Mouse (Mus musculus): ENCODE results near the gene Tenm4. TPM values are rescaled to one million over a fixed set of nuclear protein-coding genes. Genes with fewer than 3 reads are reported as not detected.

The Tenm4 gene
- polyA plus RNA-seq, 1 experiment from 2014 or later: 5.4 TPM

DNA sequence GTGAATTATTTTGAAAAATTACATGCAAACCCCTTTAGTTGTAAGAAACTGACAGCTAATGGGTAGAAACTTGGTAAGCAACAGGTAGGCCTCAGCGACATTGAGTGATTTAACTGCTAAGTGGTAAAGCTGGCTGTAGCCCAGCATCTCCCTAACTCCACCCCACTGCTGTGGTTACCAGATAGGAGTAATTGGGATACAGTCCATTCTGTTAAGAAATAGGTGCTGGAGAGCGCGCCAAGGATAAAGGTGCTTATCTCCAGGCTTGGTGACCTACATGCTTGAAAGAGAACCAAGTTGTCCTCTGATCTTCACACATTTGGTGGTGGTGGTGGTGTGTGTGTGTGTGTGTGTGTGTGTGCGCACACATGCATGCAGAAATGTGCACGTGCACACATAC lies 788.1 kb downstream of the Tenm4 start:
- no peak for TF ChIP-seq CTCF (IDR thresholded peaks at IDR 0.05)
- CTCF ChIA-PET: interaction anchor here (1.7 kb wide), 1 partner anchor 90 kb away, joined by 3 read pairs; no protein-coding TSS in a partner anchor
- DNase-seq (ENCODE audit: low read depth, low spot score) (no peak), ATAC-seq (no peak)
- POLR2A ChIA-PET: no interaction called here
- no peaks in the 10 kb centered on the region for H3K27me3 ChIP-seq
- in situ Hi-C loops (cut with MboI; ENCODE audit: low pct_unique_long_range_greater_than_20kb): no loop called here

Measured in Patski (cell line).